Mouse (Mus musculus) left cerebral cortex, adult 18-20 months (tissue): ENCODE measurements around the gene Mzt1. TPM values are rescaled to one million over a fixed set of nuclear protein-coding genes. Genes with fewer than 3 reads are reported as not detected.
"Not testable (repeated sequence)": the region's sequence is repeated elsewhere in the genome, so short reads cannot be mapped to it uniquely, and the experiment has no call there.

Source experiments
- DNase-seq, 2 experiments: peaks; one replicate each; pipeline ENCODE4 v3.0.0; 2021 to 2022; ENCODE audit warnings: low spot score in 2 of 2, mixed read lengths in 1 of 2
- long read RNA-seq, 2 experiments: library from polyadenylated mRNA; stranded (forward); transcript quantifications; one replicate each; pipeline ENCODE4 v2.0.0; 2021
- total RNA-seq, 2 experiments: library from RNA; stranded (reverse); gene quantifications; 2 replicates each; pipeline ENCODE4 v1.2.3; 2021

Mzt1 gene
- total RNA-seq: 10 to 100 TPM; 73.2 to 73.7 TPM
- long read RNA-seq, experiment 1, transcript Mzt1-201 (3 exons, 2,240 nt): major isoform, 117 of 125 reads
- long read RNA-seq, experiment 1, partial matches to known transcripts: 2 of 125 reads
- long read RNA-seq, experiment 1, other reads (novel, unspliced or antisense): 5 of 125 reads
- long read RNA-seq, experiment 2, transcript Mzt1-201 (3 exons, 2,240 nt): major isoform, 115 of 123 reads
- long read RNA-seq, experiment 2, partial matches to known transcripts: 1 of 123 reads
- long read RNA-seq, experiment 2, other reads (novel, unspliced or antisense): 5 of 123 reads

DNA sequence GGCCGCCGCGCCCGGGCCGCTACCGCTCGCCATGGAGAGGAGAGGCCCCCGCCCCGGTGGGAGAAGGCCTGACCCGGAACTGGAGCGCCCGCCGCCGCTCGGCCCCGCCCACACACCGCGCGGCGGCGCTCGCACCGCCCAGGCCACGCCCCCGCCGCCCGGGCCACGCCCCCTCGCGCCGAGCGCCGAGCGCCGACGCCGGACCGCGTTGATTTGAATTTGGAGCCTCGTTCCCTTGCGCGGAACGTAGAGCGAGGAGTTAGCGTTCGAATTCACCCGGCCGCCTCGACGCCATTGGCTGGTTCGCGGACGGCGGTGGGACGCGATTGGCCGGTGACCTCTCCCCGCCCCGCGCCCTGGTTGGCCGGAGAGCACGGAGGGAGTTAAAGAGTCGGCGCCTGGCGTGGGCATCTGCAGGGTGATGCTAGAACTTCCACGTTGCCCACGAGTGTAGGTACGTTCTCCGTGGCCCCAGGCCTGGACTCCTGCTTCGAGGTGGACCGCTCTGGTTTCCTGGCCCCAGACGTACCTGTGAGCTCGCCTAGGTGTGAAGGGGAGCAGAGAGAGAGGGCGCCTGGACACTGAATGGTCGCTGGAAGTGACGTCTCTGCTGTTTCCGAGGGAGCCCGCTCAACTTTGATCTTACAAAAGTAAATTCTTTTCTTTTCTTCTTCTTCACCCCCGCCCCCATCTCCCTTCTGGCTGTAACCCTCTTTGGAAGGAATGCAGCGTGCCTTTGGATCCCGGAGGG lies at the start of gene Mzt1, which contains the start of gene Bora:
TSS of gene Mzt1 (minus strand) at position 104 of the 751 bp plus-strand sequence.
TSS of gene Bora (plus strand) at position 192 of the 751 bp plus-strand sequence.
- DNase-seq: peak; percentile 88 to 95

DNA sequence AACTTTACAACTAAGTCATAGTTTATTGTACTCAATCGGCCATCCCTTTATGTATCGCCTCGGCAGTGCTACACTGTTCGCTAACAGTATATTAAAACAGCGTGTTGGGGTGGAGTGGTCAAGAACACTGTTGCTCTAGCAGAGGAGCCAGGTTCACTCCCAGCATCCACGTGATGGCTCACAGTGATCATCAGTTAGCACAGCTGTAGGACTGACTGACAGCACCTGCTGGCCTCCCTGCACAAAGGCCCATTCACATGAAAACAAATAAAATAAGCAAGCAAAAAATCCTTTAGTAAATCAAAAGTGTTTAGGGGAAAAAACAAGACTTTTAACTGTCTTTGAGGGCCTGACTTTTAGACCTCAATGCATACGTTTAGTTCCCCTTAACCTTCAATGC lies 43.0 kb upstream of the Mzt1 start:
- DNase-seq: no peak

DNA sequence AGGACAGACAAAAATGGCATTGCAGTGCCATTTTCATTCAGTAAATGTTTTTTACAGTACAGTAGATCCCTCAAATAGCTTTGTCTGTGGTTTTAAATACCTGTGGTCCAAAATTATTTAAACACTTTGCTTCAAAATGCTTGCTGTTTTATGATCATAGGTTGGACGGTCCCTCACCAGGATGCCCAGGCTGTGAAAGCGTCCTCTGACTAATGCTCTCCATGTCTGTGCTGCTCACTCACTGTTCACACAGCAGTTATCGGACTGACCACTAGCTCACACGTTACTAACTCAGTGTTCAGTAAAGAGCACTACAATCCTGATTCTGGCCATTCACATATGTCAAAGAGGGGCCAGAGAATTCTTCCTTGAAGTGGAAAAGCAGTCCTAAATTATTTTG lies 25.2 kb upstream of the Mzt1 start:
- no peak for DNase-seq

- no peak for DNase-seq
Measured at GRCm38 (mm10) chr14:99063091-99063490, 17.2 kb upstream of the Mzt1 start.

DNA sequence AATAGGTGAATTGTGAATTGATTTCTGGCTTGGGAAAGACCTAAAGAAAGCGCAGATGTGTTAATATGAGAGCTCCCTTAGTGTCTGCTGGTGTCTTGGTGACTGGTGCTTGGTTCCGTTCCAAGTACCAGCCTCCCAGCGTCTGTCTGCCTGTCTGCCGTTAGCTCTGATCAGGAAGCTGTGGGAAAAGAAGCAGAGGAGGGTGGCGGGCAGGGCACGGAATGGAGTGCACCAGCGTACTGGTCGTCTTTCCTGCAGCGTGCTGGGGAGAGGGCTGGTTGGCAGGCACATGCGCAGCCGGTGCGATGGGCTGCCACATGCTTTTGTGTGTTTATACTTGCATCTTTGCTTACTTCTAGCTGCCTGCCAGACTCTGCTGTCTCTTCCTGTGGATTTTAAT lies 14.7 kb upstream of the Mzt1 start:
- DNase-seq: peak in 1 of 2 experiments; percentile 32

DNA sequence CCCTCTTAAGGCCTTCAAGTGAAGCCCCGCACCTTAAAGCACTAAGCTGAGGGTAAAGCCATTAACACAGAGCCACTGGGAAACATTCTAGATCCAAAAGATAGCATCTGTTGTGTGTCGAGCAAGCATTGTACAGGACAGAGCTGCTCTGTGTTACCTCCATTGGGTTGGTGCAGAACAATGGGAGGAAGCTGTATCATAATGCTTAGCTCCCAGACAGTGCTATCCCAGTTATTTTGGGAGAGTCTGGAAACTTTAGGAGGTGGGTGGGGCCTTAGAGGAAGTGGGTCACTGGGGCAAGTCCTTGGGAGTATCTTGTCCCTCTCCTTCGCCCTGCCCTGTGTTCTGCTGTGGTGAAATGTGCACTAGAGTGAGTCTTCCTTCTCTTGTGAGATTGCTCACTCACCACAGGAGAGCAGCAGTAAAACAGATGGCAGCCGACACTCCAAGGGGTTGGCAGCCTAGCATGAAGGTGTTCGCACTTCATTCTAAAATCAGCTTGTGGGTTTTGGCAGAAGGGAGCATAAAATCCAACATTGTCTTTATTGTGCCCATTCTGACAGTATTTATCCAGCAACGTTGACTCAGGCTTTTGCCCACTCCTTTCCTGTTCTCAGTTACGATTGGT lies 13.1 kb upstream of the Mzt1 start:
- peak; percentile 26 to 44 for DNase-seq

DNA sequence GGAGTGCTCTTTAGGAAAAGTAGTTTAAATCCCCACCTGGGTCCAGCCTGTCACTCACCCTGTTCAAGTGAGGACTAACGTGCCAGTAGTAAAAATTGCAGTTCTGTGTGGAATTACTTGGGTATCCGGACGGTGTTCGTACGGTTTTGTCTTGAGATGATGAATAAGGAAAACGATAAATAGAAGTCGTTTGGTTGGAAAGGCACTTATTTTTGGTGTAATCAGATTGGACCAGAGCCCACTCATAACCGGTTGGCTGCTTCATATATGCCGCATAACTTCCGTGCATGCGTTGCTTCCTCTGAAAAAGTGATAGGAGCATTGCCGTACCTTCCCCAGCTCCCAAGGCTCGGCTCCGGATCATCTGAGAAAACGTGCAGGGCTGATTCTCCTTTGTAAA lies 848 bp upstream of the Mzt1 start:
- DNase-seq: no peak

GRCm38 (mm10) chr14:99045378-99046030 lies 430 bp downstream of the Mzt1 start:
- no peak for DNase-seq

- DNase-seq: no peak
Measured at GRCm38 (mm10) chr14:99044718-99045117, 1.2 kb downstream of the Mzt1 start.

GRCm38 (mm10) chr14:99044096-99044495 lies 1.8 kb downstream of the Mzt1 start:
- DNase-seq: no peak

GRCm38 (mm10) chr14:99043499-99043898 lies 2.4 kb downstream of the Mzt1 start:
- DNase-seq: no peak

DNA sequence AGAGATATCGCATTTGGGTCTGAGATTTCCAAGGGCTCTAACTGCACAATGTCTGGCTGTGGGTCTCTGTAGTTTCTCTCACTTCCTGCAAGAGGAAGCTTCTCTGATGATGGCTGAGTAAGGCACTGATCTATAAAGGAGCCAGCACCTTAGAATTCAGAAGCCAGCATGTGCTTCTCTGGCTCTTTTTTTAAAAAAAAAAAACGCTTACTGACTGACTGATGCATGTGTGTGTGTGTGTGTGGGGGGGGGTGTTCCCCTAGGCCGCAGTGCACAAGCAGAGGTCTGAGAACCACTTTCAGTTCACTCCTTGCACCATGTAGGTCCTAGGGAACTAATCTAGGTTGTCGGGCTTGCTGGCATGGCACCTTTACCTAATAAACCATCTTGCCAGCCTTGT lies 4.5 kb downstream of the Mzt1 start:
- no peak for DNase-seq

- not testable (repeated sequence) for DNase-seq
Measured at GRCm38 (mm10) chr14:99039308-99039707, 6.6 kb downstream of the Mzt1 start.

- DNase-seq: no peak
Measured at GRCm38 (mm10) chr14:99037703-99038102, 8.2 kb downstream of the Mzt1 start.

- DNase-seq: no peak
Measured at GRCm38 (mm10) chr14:99036039-99036438, 9.9 kb downstream of the Mzt1 start.

DNA sequence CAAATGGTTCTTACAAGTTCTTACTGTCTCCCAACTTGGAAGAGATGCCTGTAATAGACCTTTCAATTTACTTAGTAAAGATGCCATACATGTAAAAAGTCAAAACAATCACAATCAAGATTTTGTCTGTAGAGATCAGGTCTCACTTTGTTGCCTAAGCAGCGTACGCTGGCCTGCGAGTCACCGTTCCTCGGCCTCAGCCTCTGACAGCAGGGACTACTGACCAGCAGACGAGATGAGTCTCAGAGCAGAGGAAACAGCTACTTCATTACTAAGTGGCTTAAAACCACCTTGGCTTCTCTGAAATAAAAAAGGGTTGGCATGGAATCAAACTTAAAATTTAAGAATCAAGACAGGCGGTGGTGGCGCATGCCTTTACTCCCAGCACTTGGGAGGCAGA lies 11.1 kb downstream of the Mzt1 start:
- DNase-seq: not testable (repeated sequence)

DNA sequence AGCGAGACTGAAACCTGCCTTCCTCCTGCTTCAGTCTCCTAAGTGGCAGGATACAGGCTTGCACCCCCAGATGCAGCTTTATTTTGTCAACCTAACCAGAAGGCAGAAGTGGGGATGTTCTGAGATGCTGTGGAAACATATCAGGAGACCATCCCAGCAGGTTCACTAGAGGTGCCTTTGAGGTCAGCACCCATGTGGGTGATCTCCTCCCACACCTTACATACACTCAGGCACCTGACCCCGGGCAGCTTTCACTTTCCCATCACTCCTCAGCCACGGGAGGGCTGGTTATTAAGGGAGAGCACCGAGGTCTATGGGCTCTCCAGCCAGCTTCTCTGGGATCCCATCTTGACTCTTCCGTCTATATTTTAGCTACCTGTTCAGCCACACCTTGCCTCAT lies 13.3 kb downstream of the Mzt1 start:
- no peak for DNase-seq

DNA sequence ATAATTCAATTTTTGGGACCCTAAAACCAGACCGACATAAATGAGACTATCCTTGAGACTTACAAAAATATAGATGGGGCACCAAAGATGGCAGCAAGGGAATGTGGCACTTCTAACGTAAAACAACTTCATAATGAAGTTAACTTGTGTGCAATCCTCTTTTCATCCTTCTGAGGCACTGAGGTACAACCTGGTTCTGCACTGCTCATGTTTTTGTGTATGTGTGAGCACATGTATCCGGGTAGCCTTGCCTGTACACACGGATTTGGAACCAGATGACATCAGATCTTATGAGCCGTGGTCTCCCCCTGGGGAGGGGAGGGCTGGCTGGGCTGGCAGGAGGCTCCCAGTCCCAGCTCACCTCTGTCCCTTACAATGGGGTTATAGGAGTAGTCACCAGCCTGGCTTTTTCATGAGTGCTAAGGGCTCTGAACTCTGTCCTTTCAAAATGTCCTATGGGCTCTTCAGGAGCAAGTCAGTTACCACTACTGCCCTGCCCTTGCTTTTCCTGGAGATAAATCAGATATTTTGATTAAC lies 14.5 kb downstream of the Mzt1 start:
- no peak for DNase-seq

- no peak for DNase-seq
Measured at GRCm38 (mm10) chr14:99029987-99030386, 15.9 kb downstream of the Mzt1 start.

DNA sequence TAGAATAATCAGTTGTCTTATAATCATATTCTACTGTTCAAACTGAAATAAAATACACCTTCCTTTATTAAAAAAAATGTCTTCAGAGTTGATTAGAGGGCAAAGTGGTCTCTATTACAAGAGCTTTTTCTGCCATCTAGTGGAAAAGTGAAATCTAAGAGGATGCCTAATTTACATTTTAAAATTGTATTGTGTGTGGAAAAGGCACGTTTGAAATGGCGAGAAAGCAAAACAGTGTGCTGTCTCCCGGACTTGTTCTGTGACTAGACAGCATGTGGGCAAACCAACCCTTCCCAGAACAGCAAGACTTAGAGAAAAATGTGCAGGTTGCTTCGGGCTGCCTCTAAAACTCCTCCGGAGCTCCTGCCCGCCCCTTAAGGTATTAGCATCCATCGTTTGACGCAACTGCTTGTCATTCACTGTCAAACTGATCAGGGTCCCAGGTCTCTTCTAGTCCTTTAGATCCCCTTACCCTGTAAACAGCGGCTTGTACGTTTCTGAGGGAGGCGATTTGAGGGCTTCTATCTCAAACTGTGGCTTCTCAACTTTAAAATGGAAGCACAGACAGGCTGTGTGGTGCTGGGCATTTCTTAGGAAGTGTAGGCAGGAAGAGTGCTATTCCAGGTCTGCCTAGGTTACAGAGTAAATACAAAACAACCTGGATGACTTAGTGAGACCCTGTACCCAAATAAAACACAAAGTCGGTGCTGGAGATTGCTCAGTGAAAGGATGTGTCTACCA lies 23.4 kb downstream of the Mzt1 start:
- DNase-seq: no peak
